Mouse (Mus musculus) small intestine, adult 2 months (tissue): ENCODE data around the gene 4931428L18Rik.

Experiments used
- CTCF ChIP-seq: fragments of 200-500 bp; IDR thresholded peaks from 2 replicates; pipeline ENCODE4 v1.5.1; 2012; ENCODE audit warnings: low read depth, mild to moderate bottlenecking, control low read depth, inconsistent platforms, low read length, moderate library complexity, mixed read lengths; ENCODE audit not compliant: insufficient replicate concordance, insufficient read length; ENCODE audit errors: extremely low read depth
- POLR2A ChIP-seq: fragments of 200-500 bp; IDR thresholded peaks from 2 replicates; pipeline ENCODE4 v1.6.1; 2012; ENCODE audit warnings: low read depth, mild to moderate bottlenecking, control low read depth, inconsistent platforms, low read length, moderate library complexity

GRCm38 (mm10) chr1:31214831-31215230, 7.7 kb downstream of the 4931428L18Rik start:
- no peak for TF ChIP-seq POLR2A
- no peak for TF ChIP-seq CTCF
